ENCODE assay signal across 21 mouse cellular contexts in the genomic region with DNA sequence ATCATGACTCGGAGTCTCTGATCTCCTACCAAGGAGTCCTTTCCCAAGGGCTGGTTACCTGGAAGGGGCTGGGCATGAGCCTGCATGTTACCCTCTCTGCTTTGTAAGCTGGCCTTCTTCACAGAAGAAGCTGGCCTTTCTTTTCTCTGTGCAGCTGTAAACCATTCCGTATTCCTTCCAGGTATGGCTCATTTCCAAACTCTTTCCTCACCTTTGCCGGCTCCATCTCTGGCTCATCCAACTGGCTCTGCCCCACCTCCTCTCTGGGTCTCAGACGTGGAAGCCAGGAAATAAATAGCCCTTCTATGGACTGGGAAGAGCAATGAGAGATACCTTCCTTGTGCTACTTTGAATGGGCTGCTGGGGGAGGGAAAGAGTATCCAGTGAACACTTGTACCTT.
DNase-seq lines count a peak whose midpoint lies in the region; ATAC-seq and TF ChIP-seq lines count a peak whose summit lies in the region.
"Had no signal": no experiment of that assay in that cellular context is flagged by ENCODE, and none has a peak within 500 bp of the region (broad histone marks: within the 10 kb centered on the region; RNA-seq: fewer than 3 reads in every experiment).

No protein-coding gene starts in this region.

- no peaks in the 10 kb centered on the region for H3K36me3 ChIP-seq in liver, embryonic 13.5 days
- H3K36me3 ChIP-seq in liver, postnatal 0 days (replicated peaks; ENCODE audit: insufficient read depth, low read length) = no peaks in the 10 kb centered on the region
- no peaks in the 10 kb centered on the region for H3K36me3 ChIP-seq in hindbrain, embryonic 16.5 days (ENCODE audit: control insufficient read depth, insufficient read depth, low read length)
- H3K36me3 ChIP-seq: embryonic facial prominence, embryonic 13.5 days; embryonic facial prominence, embryonic 15.5 days; forebrain, embryonic 15.5 days had no signal

- TF ChIP-seq EP300 in liver, postnatal 0 days (IDR thresholded peaks at IDR 0.05; ENCODE audit: low read depth) = no peak

- no peak overlapping the region for H3K9ac ChIP-seq in liver, embryonic 13.5 days
- no peak overlapping the region for H3K9ac ChIP-seq in liver, postnatal 0 days (replicated peaks)
- H3K9ac ChIP-seq in hindbrain, embryonic 16.5 days (ENCODE audit: low read depth, low read length) = no peak overlapping the region
- H3K9ac ChIP-seq: embryonic facial prominence, embryonic 13.5 days; embryonic facial prominence, embryonic 15.5 days; forebrain, embryonic 13.5 days; forebrain, embryonic 15.5 days; forebrain, postnatal 0 days had no signal

- TF ChIP-seq CTCF in liver, postnatal 0 days (IDR thresholded peaks at IDR 0.05; ENCODE audit: low read depth) = no peak

- ATAC-seq in liver, embryonic 13.5 days (ENCODE audit: low read depth) = no peak
- no peak for ATAC-seq in liver, postnatal 0 days
- ATAC-seq in hindbrain, embryonic 16.5 days = no peak
- ATAC-seq: forebrain, embryonic 13.5 days; forebrain, embryonic 15.5 days; forebrain, postnatal 0 days had no signal

- 0 out of 2 replicates have a peak, but pooled peaks cover 10% of the 10 kb centered on the region for H3K27me3 ChIP-seq in liver, embryonic 13.5 days
- H3K27me3 ChIP-seq in liver, postnatal 0 days (ENCODE audit: insufficient read depth, low read length) = no peaks in the 10 kb centered on the region
- no peaks in the 10 kb centered on the region for H3K27me3 ChIP-seq in hindbrain, embryonic 16.5 days (replicated peaks; ENCODE audit: control insufficient read depth, insufficient read depth, low read length)
- H3K27me3 ChIP-seq: embryonic facial prominence, embryonic 13.5 days; embryonic facial prominence, embryonic 15.5 days; forebrain, embryonic 13.5 days; forebrain, embryonic 15.5 days had no signal

- H3K4me1 ChIP-seq in liver, embryonic 13.5 days (replicated peaks) = peaks cover 48% of the 10 kb centered on the region
- peaks cover 14% of the 10 kb centered on the region for H3K4me1 ChIP-seq in liver, postnatal 0 days (ENCODE audit: insufficient read depth)
- H3K4me1 ChIP-seq in hindbrain, embryonic 16.5 days (ENCODE audit: control insufficient read depth, insufficient read depth, low read depth, low read length) = no peaks in the 10 kb centered on the region
- H3K4me1 ChIP-seq: embryonic facial prominence, embryonic 13.5 days; forebrain, embryonic 15.5 days had no signal

- 74% methylated on average over 4 of the region's 4 CpGs for WGBS in liver, embryonic 13.5 days (ENCODE audit: insufficient replicate concordance)
- 80% methylated on average over 4 of the region's 4 CpGs for WGBS in liver, postnatal 0 days (ENCODE audit: insufficient replicate concordance)
- 76% methylated on average over 4 of the region's 4 CpGs for WGBS in hindbrain, embryonic 16.5 days

- H3K4me3 ChIP-seq in liver, embryonic 13.5 days (replicated peaks) = no peak overlapping the region
- H3K4me3 ChIP-seq in liver, postnatal 0 days (ENCODE audit: low read depth, low read length) = no peak overlapping the region
- no peak overlapping the region for H3K4me3 ChIP-seq in hindbrain, embryonic 16.5 days (ENCODE audit: low read length)
- H3K4me3 ChIP-seq: embryonic facial prominence, embryonic 13.5 days; embryonic facial prominence, embryonic 15.5 days; erythroblast, embryonic 14.5 days; forebrain, embryonic 13.5 days; forebrain, embryonic 15.5 days had no signal

- no peaks in the 10 kb centered on the region for H3K9me3 ChIP-seq in liver, embryonic 13.5 days (replicated peaks)
- H3K9me3 ChIP-seq in liver, postnatal 0 days (ENCODE audit: low read length) = no peaks in the 10 kb centered on the region
- no peaks in the 10 kb centered on the region for H3K9me3 ChIP-seq in hindbrain, embryonic 16.5 days (ENCODE audit: control insufficient read depth, low read length)
- H3K9me3 ChIP-seq: embryonic facial prominence, embryonic 13.5 days; embryonic facial prominence, embryonic 15.5 days; forebrain, embryonic 13.5 days; forebrain, embryonic 15.5 days had no signal

- H3K4me2 ChIP-seq in liver, embryonic 13.5 days = no peak overlapping the region
- no peak overlapping the region for H3K4me2 ChIP-seq in liver, postnatal 0 days (ENCODE audit: low read depth, low read length)
- H3K4me2 ChIP-seq in hindbrain, embryonic 16.5 days (ENCODE audit: low read length) = no peak overlapping the region
- H3K4me2 ChIP-seq: embryonic facial prominence, embryonic 13.5 days; embryonic facial prominence, embryonic 15.5 days; forebrain, embryonic 13.5 days; forebrain, embryonic 15.5 days had no signal

- DNase-seq in heart, adult 11 months = peak; percentile 88
- no peak for DNase-seq in heart, postnatal 10 days
- no peak for DNase-seq in liver, embryonic 13.5 days
- no peak for DNase-seq in liver, postnatal 0 days
- peak; percentile 92 for DNase-seq in fat pad, adult 2 months (ENCODE audit: extremely low read depth, low read depth, low spot score)
- DNase-seq in gonadal fat pad, adult 2 months (ENCODE audit: low read depth) = peak; percentile 92
- no peak for DNase-seq in left cerebral cortex, adult 18-20 months (ENCODE audit: low spot score in 2 of 2)
- DNase-seq: adrenal gland, adult 2 months; adrenal gland, postnatal 10 days; adrenal gland, postnatal 25 days; cerebellum, adult 11 months; cerebellum, adult 9-10 months; cerebellum, postnatal 36 days; embryo, embryonic 11 days; forebrain, postnatal 0 days had no signal

- intact Hi-C loops in heart, postnatal 10 days (cut with DNase I) = no loop called here

- H3K27ac ChIP-seq in liver, embryonic 13.5 days = 0 out of 2 replicates have a peak overlapping the region, but pooled peaks have one; percentile 4
- H3K27ac ChIP-seq in liver, postnatal 0 days (ENCODE audit: low read depth) = no peak overlapping the region
- no peak overlapping the region for H3K27ac ChIP-seq in hindbrain, embryonic 16.5 days (ENCODE audit: low read depth, low read length)
- H3K27ac ChIP-seq: embryonic facial prominence, embryonic 13.5 days; embryonic facial prominence, embryonic 15.5 days; forebrain, embryonic 13.5 days; forebrain, embryonic 15.5 days had no signal

Comparison
In these comparisons a context has a peak if more than half of its experiments do, and no peak if none do; other contexts are left out.
1. DNase-seq: peak in heart, adult 11 months (single experiment), fat pad, adult 2 months (single experiment) and gonadal fat pad, adult 2 months (single experiment); none in heart, postnatal 10 days (0 of 2), liver, embryonic 13.5 days (single experiment), liver, postnatal 0 days (single experiment) and left cerebral cortex, adult 18-20 months (0 of 2).